Mouse (Mus musculus) testis, postnatal 14 days (tissue): ENCODE measurements at regions not wholly inside any gene's neighbourhood (a gene's known extent, or its start where the extent isn't known, plus 50 kb on each side); places are given as distances from the start of the nearest gene placed in this dataset.

Source experiments
- DNase-seq: peaks from one replicate; pipeline ENCODE4 v3.0.0; 2021; ENCODE audit warnings: low spot score

GRCm38 (mm10) chr13:35469361-35470198 lies 190.1 kb upstream of the Cdyl start:
- no peak for DNase-seq

- no peak for DNase-seq
Observed at GRCm38 (mm10) chr13:35478226-35478625, 181.4 kb upstream of the Cdyl start.

DNA sequence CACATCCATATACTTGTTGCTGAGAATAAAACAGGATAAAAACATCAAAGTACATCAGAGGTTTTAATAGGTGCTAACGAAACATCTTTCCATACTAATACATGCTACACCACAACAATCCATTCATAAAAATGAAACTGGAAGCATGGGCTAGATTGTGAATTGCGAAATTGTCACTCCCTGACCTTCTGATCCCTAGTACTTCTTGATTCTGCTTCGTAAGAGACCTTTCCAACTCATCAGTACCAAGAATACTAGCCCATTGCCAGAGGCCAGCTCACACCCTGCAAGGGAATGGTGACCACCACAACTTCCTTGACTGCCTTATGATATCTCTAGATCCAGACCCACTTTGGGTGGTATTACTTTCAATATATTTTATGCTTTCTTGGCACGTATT lies 177.3 kb upstream of the Cdyl start:
- no peak for DNase-seq

DNA sequence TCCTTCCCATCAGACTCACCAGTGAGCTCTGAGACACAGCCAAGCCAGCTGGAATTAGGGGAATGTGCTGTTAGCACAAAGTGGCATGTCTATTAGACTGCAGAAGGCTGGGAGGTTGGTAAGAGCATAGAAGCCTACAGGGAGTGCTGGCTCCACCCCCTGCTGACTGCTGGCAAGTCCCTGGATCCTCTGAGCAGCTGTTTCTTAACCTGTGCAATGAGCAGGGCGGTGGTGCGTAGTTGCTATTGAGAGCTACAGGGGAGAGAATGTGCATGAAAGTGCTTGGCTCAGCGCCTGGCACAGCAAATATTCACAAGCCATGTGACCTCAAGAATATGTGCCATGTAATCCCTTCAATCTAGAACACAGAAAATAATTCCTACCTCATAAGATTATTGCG lies 173.5 kb upstream of the Cdyl start:
- DNase-seq: no peak

DNA sequence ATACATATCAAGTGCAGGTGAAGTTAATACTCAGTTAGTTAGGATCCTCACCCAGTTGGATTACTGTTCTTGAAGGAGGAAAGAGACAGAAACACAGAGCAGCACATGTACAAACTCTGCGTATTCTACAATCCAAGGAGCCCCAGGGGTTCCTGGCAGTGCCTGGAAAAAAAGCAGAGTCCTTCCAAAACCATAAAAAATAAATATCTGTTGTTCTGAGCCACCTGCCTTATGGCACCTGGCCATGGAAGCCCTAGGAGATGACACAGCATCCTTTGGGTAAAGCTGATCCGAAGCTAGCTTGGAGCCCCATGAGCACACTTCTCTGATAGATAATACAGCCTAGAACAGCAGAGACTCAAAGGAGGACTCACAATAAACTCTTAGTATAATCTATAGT lies 159.9 kb upstream of the Cdyl start:
- DNase-seq: no peak

DNA sequence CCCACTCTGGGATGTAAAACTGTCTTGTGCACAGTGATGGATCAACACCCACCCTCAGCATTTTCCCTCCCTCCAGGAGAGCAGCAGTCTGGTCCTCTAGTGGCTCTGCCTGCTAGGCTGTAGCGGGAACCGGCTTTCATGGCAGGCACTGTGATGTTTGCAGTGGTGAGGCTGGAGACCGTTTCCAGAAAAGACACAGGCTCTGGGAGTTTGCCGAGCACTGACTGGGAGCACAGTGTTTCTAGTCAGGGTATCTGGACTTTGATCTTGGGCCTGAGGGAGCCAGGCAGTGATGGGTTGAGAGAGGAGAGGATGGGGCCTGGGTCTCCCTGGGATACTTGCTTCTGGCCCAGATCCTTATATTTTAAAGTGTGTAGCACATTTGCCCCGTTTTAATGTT lies 158.7 kb upstream of the Cdyl start:
- DNase-seq: no peak

DNA sequence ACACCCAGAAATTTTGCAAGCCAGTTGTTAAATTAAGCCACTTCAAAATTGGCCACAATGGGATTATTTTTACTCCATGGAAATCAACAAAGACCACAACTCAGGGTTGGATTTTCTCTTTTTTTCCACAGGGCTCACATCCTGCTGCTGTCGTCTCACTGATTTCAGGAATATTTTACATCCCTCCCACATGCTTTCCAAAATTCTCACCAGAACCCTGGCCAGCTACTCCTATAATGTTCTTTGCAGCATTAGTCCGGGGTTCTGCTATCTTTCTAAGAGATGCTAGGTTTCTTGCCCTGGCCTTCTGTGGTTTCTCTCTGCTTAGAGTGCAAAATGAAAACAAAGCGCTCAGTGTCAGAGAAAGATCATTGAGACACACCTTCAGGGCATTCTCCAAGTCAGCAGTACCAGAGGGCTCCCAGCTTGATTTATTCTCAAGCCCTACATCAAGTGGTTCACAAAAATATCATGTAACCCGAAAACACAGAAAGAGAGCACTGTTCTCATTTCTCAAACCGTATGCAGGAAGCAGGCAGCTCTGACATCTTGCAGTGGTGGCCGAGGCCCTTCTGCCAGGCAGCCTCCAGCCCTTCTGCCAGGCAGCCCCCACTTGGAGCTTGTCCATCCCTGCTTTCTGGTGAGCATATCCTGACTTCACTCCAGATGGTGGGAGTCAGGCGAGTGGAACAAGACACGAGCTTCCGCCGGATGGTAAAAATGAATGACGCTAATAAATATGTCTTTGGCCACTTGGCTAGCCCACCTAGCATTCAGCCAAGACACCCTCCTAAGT lies 158.1 kb upstream of the Cdyl start:
- DNase-seq: no peak

GRCm38 (mm10) chr13:35502147-35502522 lies 157.5 kb upstream of the Cdyl start:
- DNase-seq: no peak

- DNase-seq: no peak
Observed at GRCm38 (mm10) chr13:35503362-35503821, 156.2 kb upstream of the Cdyl start.

DNA sequence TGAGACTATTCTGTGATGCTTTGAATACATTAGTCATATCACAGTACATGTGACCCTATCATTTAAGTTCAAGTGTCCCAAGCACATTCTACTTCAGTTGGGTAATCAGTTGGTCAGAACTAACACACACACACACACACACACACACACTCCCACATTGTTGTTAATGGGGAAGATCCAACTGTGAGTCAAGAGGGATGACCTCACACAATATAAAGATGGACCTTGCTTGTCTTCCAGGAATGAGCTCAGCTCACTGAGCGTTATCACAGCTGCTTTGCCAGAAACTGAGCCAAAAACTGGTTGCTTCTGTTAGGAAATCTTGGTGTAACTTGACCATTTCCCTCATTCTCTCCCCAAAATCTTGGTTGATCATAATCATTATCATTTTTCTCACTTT lies 152.4 kb upstream of the Cdyl start:
- DNase-seq: no peak

- DNase-seq: no peak
Observed at GRCm38 (mm10) chr13:35512029-35512507, 147.6 kb upstream of the Cdyl start.

- no peak for DNase-seq
Observed at GRCm38 (mm10) chr13:35513120-35513519, 146.5 kb upstream of the Cdyl start.

GRCm38 (mm10) chr13:35515291-35515690 lies 144.3 kb upstream of the Cdyl start:
- DNase-seq: no peak

GRCm38 (mm10) chr13:35517692-35518091 lies 141.9 kb upstream of the Cdyl start:
- DNase-seq: no peak

DNA sequence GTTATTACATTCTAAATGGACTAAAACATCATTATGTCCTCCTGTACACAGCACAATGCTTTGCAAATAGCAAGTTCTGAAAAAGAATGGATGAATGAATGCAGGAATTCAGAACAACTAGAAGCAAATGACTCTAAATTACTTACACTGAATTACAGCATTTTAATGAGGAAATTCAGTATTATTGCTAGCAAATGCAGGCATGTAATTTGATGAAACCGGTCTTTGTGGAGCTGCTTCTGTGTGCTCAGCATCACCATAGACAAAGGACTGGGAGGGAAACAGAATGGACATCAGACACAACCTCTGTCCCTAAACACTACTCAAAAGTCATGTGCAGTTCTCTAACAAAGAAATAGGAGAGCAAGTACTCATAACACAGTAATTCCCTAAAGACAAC lies 137.4 kb upstream of the Cdyl start:
- no peak for DNase-seq

DNA sequence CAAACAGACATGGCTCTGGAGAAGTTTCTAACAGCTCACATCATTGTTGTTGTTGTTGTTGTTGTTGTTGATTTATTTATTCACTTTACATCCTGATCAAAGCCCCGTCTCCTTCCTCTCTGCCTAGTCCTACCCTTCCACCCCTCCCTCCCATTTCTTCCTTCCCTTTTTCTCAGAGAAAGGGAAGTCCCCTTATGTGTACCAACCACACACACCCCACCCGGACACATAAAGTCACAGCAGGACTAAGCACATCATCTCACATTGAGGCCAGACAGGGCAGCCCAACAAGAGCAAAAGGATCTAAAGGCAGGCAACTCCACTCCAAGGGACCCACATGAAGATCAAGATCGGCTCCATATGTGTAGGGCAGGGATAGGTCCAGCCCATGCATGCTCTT lies 130.1 kb upstream of the Cdyl start:
- no peak for DNase-seq

DNA sequence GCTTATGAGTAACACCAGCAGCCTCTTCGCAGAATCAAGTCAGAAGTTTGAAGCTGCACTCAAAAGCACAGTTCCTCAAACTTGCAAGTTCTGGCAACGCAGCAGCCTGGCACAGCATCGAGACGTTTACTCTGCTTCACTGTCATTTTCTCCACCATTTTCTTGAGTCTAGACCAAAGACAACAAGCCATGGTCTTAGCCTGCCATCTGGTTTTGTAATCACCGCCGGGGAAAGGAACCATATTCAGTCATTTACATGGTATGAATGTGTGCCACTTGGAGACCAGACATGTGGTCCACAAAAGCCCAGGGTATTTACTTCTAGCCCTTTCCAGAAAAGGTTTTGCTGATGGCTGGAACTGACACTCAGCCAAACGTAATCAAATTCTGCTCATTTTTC lies 122.5 kb upstream of the Cdyl start:
- no peak for DNase-seq

DNA sequence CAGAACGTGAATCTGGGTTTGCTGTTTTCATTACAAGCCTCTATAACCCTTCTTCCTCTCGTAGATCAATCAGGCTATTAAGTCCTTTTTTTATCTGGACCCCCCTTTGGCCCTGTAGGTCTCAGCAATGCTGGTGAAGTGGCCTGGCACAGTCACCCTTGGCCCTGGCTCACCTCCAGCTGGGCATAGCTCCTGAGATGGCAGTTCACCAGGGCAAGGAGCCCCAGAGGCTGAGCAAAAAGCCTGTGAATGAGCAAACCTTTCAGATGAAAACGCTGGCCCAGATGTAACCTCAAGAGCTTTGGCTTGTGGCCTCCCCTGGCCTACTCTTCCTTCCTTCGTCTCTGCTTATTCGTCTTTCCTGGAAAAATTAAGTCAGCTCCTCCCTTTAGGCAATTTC lies 121.7 kb upstream of the Cdyl start:
- DNase-seq: no peak

GRCm38 (mm10) chr13:35540433-35540832 lies 119.2 kb upstream of the Cdyl start:
- DNase-seq: no peak

- DNase-seq: no peak
Observed at GRCm38 (mm10) chr13:35541053-35541452, 118.6 kb upstream of the Cdyl start.

GRCm38 (mm10) chr13:35564006-35564405 lies 95.6 kb upstream of the Cdyl start:
- no peak for DNase-seq

GRCm38 (mm10) chr13:35581616-35582015 lies 78.0 kb upstream of the Cdyl start:
- no peak for DNase-seq

GRCm38 (mm10) chr13:35598003-35598402 lies 61.6 kb upstream of the Cdyl start:
- no peak for DNase-seq
